Mouse (Mus musculus) yolk sac, embryonic 10.5 days (tissue): ENCODE results near the gene Bag6.

Source experiments
- DNase-seq: peaks from one replicate; pipeline ENCODE4 v3.0.0-alpha.2; 2017; ENCODE audit warnings: low spot score

Gene Bag6

GRCm38 (mm10) chr17:35168541-35169207, 33.7 kb downstream of the Bag6 start:
- DNase-seq = no peak

GRCm38 (mm10) chr17:35172445-35173234, 37.7 kb downstream of the Bag6 start:
- no peak for DNase-seq

- no peak for DNase-seq
These were observed 38.4 kb downstream of the Bag6 start for GRCm38 (mm10) chr17:35173329-35173728.

- no peak for DNase-seq
These were observed 39.4 kb downstream of the Bag6 start for GRCm38 (mm10) chr17:35174201-35174977.

- no peak for DNase-seq
These were observed 40.4 kb downstream of the Bag6 start for GRCm38 (mm10) chr17:35175382-35175781.

GRCm38 (mm10) chr17:35175968-35176367, 41.0 kb downstream of the Bag6 start, which contains the start of gene Aif1:
Gene Aif1, minus strand, starts transcription at chr17:35176068.
- no peak for DNase-seq

- peak; percentile 55 for DNase-seq
These were observed 43.5 kb downstream of the Bag6 start for GRCm38 (mm10) chr17:35178528-35178927.

GRCm38 (mm10) chr17:35180093-35180492, 45.1 kb downstream of the Bag6 start:
- DNase-seq = no peak

GRCm38 (mm10) chr17:35185639-35186611, 50.9 kb downstream of the Bag6 start:
- peak; percentile 68 for DNase-seq

GRCm38 (mm10) chr17:35186681-35187080, 51.7 kb downstream of the Bag6 start:
- peak; percentile 38 for DNase-seq

- DNase-seq = no peak
These were observed 52.4 kb downstream of the Bag6 start for GRCm38 (mm10) chr17:35187345-35187744.

- no peak for DNase-seq
These were observed 53.1 kb downstream of the Bag6 start, which contains the start of gene Lst1 for GRCm38 (mm10) chr17:35187959-35188610. Gene Lst1, minus strand, starts transcription at chr17:35188439.

GRCm38 (mm10) chr17:35189186-35189585, 54.2 kb downstream of the Bag6 start:
- no peak for DNase-seq

GRCm38 (mm10) chr17:35190096-35190495, 55.1 kb downstream of the Bag6 start:
- DNase-seq = no peak

GRCm38 (mm10) chr17:35191723-35192122, 56.7 kb downstream of the Bag6 start:
- DNase-seq = no peak

GRCm38 (mm10) chr17:35192924-35193323, 57.9 kb downstream of the Bag6 start:
- no peak for DNase-seq

- no peak for DNase-seq
These were observed 59.2 kb downstream of the Bag6 start, which contains the start of gene Ltb for GRCm38 (mm10) chr17:35193881-35194843. Gene Ltb, plus strand, starts transcription at chr17:35194439.

GRCm38 (mm10) chr17:35194844-35195630, 60.1 kb downstream of the Bag6 start:
- DNase-seq = no peak
